Mouse (Mus musculus) liver, adult 2 months (tissue): ENCODE data around the gene Mrps27.

Experiments
- CTCF ChIP-seq: fragments of 200-500 bp; IDR thresholded peaks from 2 replicates; pipeline ENCODE4 v1.5.1; 2011; ENCODE audit warnings: low read depth, low read length, control low read depth
- POLR2A ChIP-seq: fragments of 200-500 bp; IDR thresholded peaks from 2 replicates; pipeline ENCODE4 v1.6.1; 2011; ENCODE audit warnings: low read length, control low read depth; ENCODE audit not compliant: insufficient read depth; ENCODE audit errors: extremely low read depth

DNA sequence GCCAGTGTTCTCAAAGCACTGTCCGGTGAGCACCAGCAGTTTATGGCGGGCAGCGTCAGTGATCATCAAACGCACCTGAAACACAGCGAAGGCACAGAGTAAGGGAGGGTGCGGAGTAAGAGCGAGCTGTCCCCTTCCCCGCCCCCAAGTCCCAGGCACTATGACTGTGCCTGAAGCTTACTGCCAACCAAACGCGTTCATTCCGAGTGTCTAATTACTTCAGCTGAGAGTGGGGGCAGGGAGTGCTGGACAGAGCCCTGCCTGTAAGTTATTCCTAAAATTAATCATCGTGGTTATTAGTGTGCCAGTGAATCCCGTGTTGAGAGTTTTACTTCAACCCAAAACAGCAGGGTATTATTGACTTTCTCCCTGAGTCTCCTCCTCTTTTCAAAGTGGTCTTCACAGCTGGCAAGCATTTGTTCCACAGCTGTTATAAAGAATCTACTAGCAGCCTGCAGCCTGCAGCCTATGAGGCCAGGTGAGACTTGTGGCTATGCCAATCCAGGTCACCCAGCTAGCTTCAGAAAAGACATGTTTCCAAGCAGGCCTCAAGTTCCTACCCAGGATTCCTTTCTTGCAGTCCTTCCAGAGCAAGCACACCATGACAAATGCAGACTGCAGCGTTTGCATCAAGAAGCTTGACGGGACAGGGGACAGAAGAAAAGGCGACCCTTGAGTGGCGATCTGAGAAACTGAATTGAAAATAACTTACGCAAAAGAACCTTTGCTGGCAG, 97.3 kb downstream of the Mrps27 start:
- TF ChIP-seq CTCF, result no peak
- no peak for TF ChIP-seq POLR2A
